Mouse (Mus musculus) intestine, embryonic 16.5 days (tissue): ENCODE measurements at regions not wholly inside any gene's neighbourhood (a gene's known extent, or its start where the extent isn't known, plus 50 kb on each side); places are given as distances from the start of the nearest gene placed in this dataset.

Experiments
- ATAC-seq: fragments of 200-750 bp; cut with Nextera tagmentation; 2 replicates; pipeline ENCODE4 v1.8.0; 2017; ENCODE audit warnings: moderate TSS enrichment, moderate library complexity
- H3K27ac ChIP-seq: fragments of 300-500 bp; sonication (generic); 2 replicates; pipeline ENCODE4 v1.5.1; 2014; ENCODE audit warnings: mild to moderate bottlenecking, low read length
- H3K27me3 ChIP-seq: fragments of 300-500 bp; sonication (generic); replicated peaks from 2 replicates; pipeline ENCODE4 v1.6.1; 2014; ENCODE audit warnings: low read length, control low read depth, mixed read lengths; ENCODE audit not compliant: control insufficient read depth, insufficient read depth
- H3K36me3 ChIP-seq: fragments of 300-500 bp; sonication (generic); 2 replicates; pipeline ENCODE4 v1.6.1; 2014; ENCODE audit warnings: low read length, control low read depth; ENCODE audit not compliant: control insufficient read depth, insufficient read depth
- H3K4me1 ChIP-seq: fragments of 300-500 bp; sonication (generic); 2 replicates; pipeline ENCODE4 v1.6.1; 2014; ENCODE audit warnings: low read length, control low read depth, mixed read lengths; ENCODE audit not compliant: control insufficient read depth, insufficient read depth
- H3K4me2 ChIP-seq: fragments of 300-500 bp; sonication (generic); 2 replicates; pipeline ENCODE4 v1.6.1; 2014; ENCODE audit warnings: low read depth, low read length, control low read depth
- H3K4me3 ChIP-seq: fragments of 300-500 bp; sonication (generic); 2 replicates; pipeline ENCODE4 v1.5.1; 2014; ENCODE audit warnings: mild to moderate bottlenecking, low read length
- H3K9ac ChIP-seq: fragments of 300-500 bp; sonication (generic); 2 replicates; pipeline ENCODE4 v1.6.1; 2014; ENCODE audit warnings: low read depth, low read length
- H3K9me3 ChIP-seq: fragments of 300-500 bp; sonication (generic); 2 replicates; pipeline ENCODE4 v1.6.1; 2016; ENCODE audit warnings: low read length, control low read depth; ENCODE audit not compliant: control insufficient read depth
- WGBS: fragments of 180-500 bp; shearing (Covaris S2); extraction: QIAGEN DNeasy Blood & Tissue Kit; methylation state at CpG from one replicate; pipeline ENCODE4 v1.1.7; 2014; 5-methylcytosine and 5-hydroxymethylcytosine counted together

GRCm38 (mm10) chrX:11419162-11419631 is 91.6 kb downstream of the H2al1j start:
- Histone ChIP-seq H3K4me3 (no peak overlapping the region), H3K9ac (no peak overlapping the region), H3K9me3 (no peaks in the 10 kb centered on the region), H3K36me3 (no peaks in the 10 kb centered on the region), H3K27me3 (no peaks in the 10 kb centered on the region; the same call in 1 of the 2 replicates), H3K4me1 (no peaks in the 10 kb centered on the region), H3K4me2 (no peak overlapping the region), H3K27ac (peak overlapping the region; percentile 54)
- WGBS: 40% methylated on average over 5 of the region's 5 CpGs
- peak; percentile 66 for ATAC-seq

GRCm38 (mm10) chrX:11432403-11433004 is 104.9 kb downstream of the H2al1j start:
- H3K9me3 ChIP-seq: no peaks in the 10 kb centered on the region
- no peaks in the 10 kb centered on the region for H3K36me3 ChIP-seq
- H3K27ac ChIP-seq: peak overlapping the region; percentile 44
- 57% methylated on average over 11 of the region's 12 CpGs for WGBS
- no peak for ATAC-seq
- no peak overlapping the region for H3K4me2 ChIP-seq
- no peak overlapping the region for H3K9ac ChIP-seq
- 0 out of 2 replicates have a peak, but pooled peaks cover 5% of the 10 kb centered on the region for H3K27me3 ChIP-seq
- H3K4me1 ChIP-seq: 0 out of 2 replicates have a peak, but pooled peaks cover 3% of the 10 kb centered on the region
- H3K4me3 ChIP-seq: no peak overlapping the region

GRCm38 (mm10) chrX:11435338-11435737 is 107.7 kb downstream of the H2al1j start:
- ATAC-seq: no peak
- Histone ChIP-seq H3K36me3 (no peaks in the 10 kb centered on the region), H3K4me3 (no peak overlapping the region), H3K27ac (no peak overlapping the region), H3K9ac (no peak overlapping the region), H3K27me3 (peaks cover 5% of the 10 kb centered on the region; the same call in 1 of the 2 replicates), H3K9me3 (no peaks in the 10 kb centered on the region), H3K4me1 (0 out of 2 replicates have a peak, but pooled peaks cover 6% of the 10 kb centered on the region), H3K4me2 (no peak overlapping the region)
- WGBS: 62% methylated on average over 6 of the region's 6 CpGs

GRCm38 (mm10) chrX:11437151-11437944 is 109.7 kb downstream of the H2al1j start:
- H3K9ac ChIP-seq: no peak overlapping the region
- H3K27me3 ChIP-seq: peaks cover 5% of the 10 kb centered on the region; the same call in 1 of the 2 replicates
- H3K9me3 ChIP-seq: no peaks in the 10 kb centered on the region
- no peak overlapping the region for H3K4me3 ChIP-seq
- ATAC-seq: peak; percentile 58; the same call in 1 of the 2 replicates
- H3K27ac ChIP-seq: peak overlapping the region; percentile 57; the same call in 1 of the 2 replicates
- WGBS: 47% methylated on average over 12 of the region's 12 CpGs
- H3K4me2 ChIP-seq: no peak overlapping the region
- H3K36me3 ChIP-seq: no peaks in the 10 kb centered on the region
- 0 out of 2 replicates have a peak, but pooled peaks cover 6% of the 10 kb centered on the region for H3K4me1 ChIP-seq

- no peaks in the 10 kb centered on the region for H3K4me1 ChIP-seq
- no peak overlapping the region for H3K27ac ChIP-seq
- H3K4me3 ChIP-seq: no peak overlapping the region
- ATAC-seq: no peak
- H3K9me3 ChIP-seq: no peaks in the 10 kb centered on the region
- H3K9ac ChIP-seq: no peak overlapping the region
- H3K4me2 ChIP-seq: no peak overlapping the region
- H3K27me3 ChIP-seq: peaks cover 2% of the 10 kb centered on the region; the same call in 1 of the 2 replicates
- 51% methylated on average over 7 of the region's 7 CpGs for WGBS
- H3K36me3 ChIP-seq: no peaks in the 10 kb centered on the region
Observed at GRCm38 (mm10) chrX:11443543-11443942, 115.9 kb downstream of the H2al1j start.

- Histone ChIP-seq H3K4me2 (no peak overlapping the region), H3K9ac (no peak overlapping the region), H3K36me3 (no peaks in the 10 kb centered on the region), H3K4me1 (no peaks in the 10 kb centered on the region), H3K27ac (no peak overlapping the region), H3K27me3 (0 out of 2 replicates have a peak, but pooled peaks cover 2% of the 10 kb centered on the region), H3K4me3 (no peak overlapping the region), H3K9me3 (no peaks in the 10 kb centered on the region)
- ATAC-seq: no peak
- 67% methylated on average over 10 of the region's 10 CpGs for whole genome bisulfite sequencing
Observed at GRCm38 (mm10) chrX:11444261-11444725, 116.7 kb downstream of the H2al1j start.

- 71% methylated on average over 4 of the region's 4 CpGs for WGBS
- Histone ChIP-seq H3K9me3 (no peaks in the 10 kb centered on the region), H3K27me3 (0 out of 2 replicates have a peak, but pooled peaks cover 2% of the 10 kb centered on the region), H3K4me3 (no peak overlapping the region), H3K4me2 (no peak overlapping the region), H3K36me3 (no peaks in the 10 kb centered on the region), H3K9ac (no peak overlapping the region), H3K4me1 (no peaks in the 10 kb centered on the region), H3K27ac (no peak overlapping the region)
- ATAC-seq: no peak
Observed at GRCm38 (mm10) chrX:11448711-11449110, 121.1 kb downstream of the H2al1j start.

GRCm38 (mm10) chrX:11458521-11458920 is 130.9 kb downstream of the H2al1j start:
- Histone ChIP-seq H3K27ac (no peak overlapping the region), H3K4me3 (no peak overlapping the region), H3K9me3 (no peaks in the 10 kb centered on the region), H3K4me2 (no peak overlapping the region), H3K9ac (no peak overlapping the region), H3K4me1 (peaks cover 1% of the 10 kb centered on the region; the same call in 1 of the 2 replicates), H3K36me3 (no peaks in the 10 kb centered on the region), H3K27me3 (no peaks in the 10 kb centered on the region)
- ATAC-seq: no peak
- 54% methylated on average over 4 of the region's 4 CpGs for WGBS

GRCm38 (mm10) chrX:11463955-11464511 is 136.4 kb downstream of the H2al1j start:
- H3K4me3 ChIP-seq: no peak overlapping the region
- H3K4me1 ChIP-seq: peaks cover 3% of the 10 kb centered on the region; the same call in 1 of the 2 replicates
- WGBS: 57% methylated on average over 3 of the region's 3 CpGs
- H3K27me3 ChIP-seq: 0 out of 2 replicates have a peak, but pooled peaks cover 2% of the 10 kb centered on the region
- no peak overlapping the region for H3K27ac ChIP-seq
- no peaks in the 10 kb centered on the region for H3K36me3 ChIP-seq
- no peak overlapping the region for H3K4me2 ChIP-seq
- H3K9me3 ChIP-seq: no peaks in the 10 kb centered on the region
- no peak for ATAC-seq
- H3K9ac ChIP-seq: no peak overlapping the region
